Mouse (Mus musculus): ENCODE measurements around the gene Hoga1. TPM values are rescaled to one million over a fixed set of nuclear protein-coding genes. Genes with fewer than 3 reads are reported as not detected.

Hoga1 gene
- total RNA-seq, 2 experiments from 2014 or later, result 7.4 to 8.6 TPM

GRCm38 (mm10) chr19:42085690-42086089, 40.3 kb downstream of the Hoga1 start:
- DNase-seq (ENCODE audit: low spot score in 2 of 2), result no peak
- peak overlapping the region; percentile 90 for H3K27ac ChIP-seq
- TF ChIP-seq CTCF (conservative IDR thresholded peaks at IDR 0.05), result no peak
- peak overlapping the region; percentile 92 for H3K4me3 ChIP-seq

DNA sequence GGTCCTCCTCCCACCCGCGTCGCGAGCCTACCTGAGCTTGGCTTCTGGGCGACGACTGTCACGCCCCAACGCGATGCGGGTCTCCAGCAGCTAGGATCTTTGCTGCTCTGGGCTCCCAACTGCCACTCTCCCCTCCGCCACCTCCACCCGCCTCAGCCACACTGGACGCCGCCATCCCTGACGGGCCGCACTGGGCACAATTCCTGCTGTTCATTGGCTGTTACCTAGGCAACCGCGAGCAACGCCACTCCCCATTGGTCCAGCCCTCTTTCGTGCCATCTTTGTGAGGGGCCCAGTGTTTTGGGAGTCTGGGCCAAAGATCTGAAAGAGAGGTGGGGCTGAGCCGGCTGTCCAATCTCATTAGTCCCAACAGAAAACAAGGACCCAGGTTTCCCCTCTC, 40.8 kb downstream of the Hoga1 start, which contains the start of gene Morn4:
Gene Morn4 (minus strand): TSS at position 192 of the 400 bp plus-strand sequence.
- peak within 1 kb of the TSS; percentile 90 for H3K27ac ChIP-seq

GRCm38 (mm10) chr19:42089103-42089747, 43.8 kb downstream of the Hoga1 start:
- DNase-seq (ENCODE audit: low spot score in 2 of 2), result peak; percentile 31 to 48
- peak overlapping the region; percentile 74 for H3K4me3 ChIP-seq
- no peak for TF ChIP-seq CTCF (conservative IDR thresholded peaks at IDR 0.05)
- H3K27ac ChIP-seq, result peak overlapping the region; percentile 83

More for the DNA sequence above, 40.8 kb downstream of the Hoga1 start, which contains the start of gene Morn4:
- no peak for TF ChIP-seq CTCF (conservative IDR thresholded peaks at IDR 0.05)
- H3K4me3 ChIP-seq, result peak within 1 kb of the TSS; percentile 92
- DNase-seq (ENCODE audit: low spot score in 2 of 2), result peak; percentile 91 to 95

GRCm38 (mm10) chr19:42089748-42090595, 44.6 kb downstream of the Hoga1 start, which contains the start of gene Pi4k2a:
Gene Pi4k2a (plus strand): TSS chr19:42090470.
- H3K27ac ChIP-seq, result peak within 1 kb of the TSS; percentile 86
- TF ChIP-seq CTCF (conservative IDR thresholded peaks at IDR 0.05), result no peak
- DNase-seq (ENCODE audit: low spot score in 2 of 2), result peak; percentile 99 to 100
- H3K4me3 ChIP-seq, result peak within 1 kb of the TSS; percentile 74

GRCm38 (mm10) chr19:42090637-42091141, 45.3 kb downstream of the Hoga1 start:
- peak overlapping the region; percentile 86 for H3K27ac ChIP-seq
- DNase-seq (ENCODE audit: low spot score in 2 of 2), result peak; percentile 10 to 32
- peak overlapping the region; percentile 74 for H3K4me3 ChIP-seq
- TF ChIP-seq CTCF (conservative IDR thresholded peaks at IDR 0.05), result no peak

DNA sequence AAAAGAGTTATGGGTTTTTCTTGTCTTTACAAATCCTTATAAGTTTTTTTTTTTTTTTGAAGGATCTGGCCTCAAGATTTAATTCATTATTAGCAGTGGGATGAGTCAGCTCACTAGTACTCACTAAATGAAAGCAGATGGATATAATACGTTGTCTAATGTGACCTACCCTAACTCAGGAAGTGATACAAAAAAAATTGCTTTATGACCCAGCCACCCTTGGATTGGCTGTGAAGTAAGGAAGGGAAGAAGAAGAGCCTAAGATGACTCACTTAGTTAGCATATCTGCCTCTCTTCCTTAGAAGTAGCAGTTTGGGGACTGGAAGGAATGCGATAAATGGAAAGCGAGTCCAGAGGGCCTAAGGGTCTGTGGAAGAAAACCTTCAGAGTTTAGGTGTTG, 54.0 kb downstream of the Hoga1 start:
- Histone ChIP-seq H3K27ac (no peak overlapping the region), H3K4me3 (no peak overlapping the region)
- DNase-seq (ENCODE audit: low spot score in 2 of 2), result no peak
- TF ChIP-seq CTCF (conservative IDR thresholded peaks at IDR 0.05), result no peak

GRCm38 (mm10) chr19:42104681-42105080, 59.3 kb downstream of the Hoga1 start:
- no peak for DNase-seq (ENCODE audit: low spot score in 2 of 2)
- TF ChIP-seq CTCF (conservative IDR thresholded peaks at IDR 0.05), result no peak
- H3K27ac ChIP-seq, result no peak overlapping the region
- H3K4me3 ChIP-seq, result no peak overlapping the region

DNA sequence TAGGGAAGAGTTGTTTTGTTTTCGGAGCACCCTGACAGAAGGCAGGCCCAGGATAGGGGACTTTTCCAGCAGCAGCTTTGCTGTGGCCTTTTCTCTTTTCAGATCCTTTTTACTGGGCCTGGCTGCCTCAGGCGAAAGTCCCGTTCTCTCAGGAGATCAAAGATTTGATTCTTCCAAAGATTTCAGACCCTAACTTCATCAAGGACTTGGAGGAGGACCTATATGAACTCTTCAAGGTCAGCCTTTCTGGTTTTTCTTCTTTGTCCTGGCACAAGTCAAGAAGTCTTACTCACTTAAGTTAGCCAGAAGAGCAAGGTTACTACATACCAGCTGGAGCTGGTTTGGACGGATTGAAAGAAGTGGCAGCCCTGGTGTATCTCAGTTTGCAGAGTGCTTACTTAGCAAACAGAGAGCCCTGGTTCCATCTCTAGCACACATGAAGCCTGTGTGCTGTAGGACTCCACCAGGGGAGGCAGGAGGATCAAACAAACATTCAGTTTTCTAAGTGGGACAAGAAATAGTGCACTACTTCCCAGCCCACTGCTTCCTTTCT, 70.4 kb downstream of the Hoga1 start:
- DNase-seq (ENCODE audit: low spot score in 2 of 2), result no peak
- Histone ChIP-seq H3K4me3 (no peak overlapping the region), H3K27ac (no peak overlapping the region)
- no peak for TF ChIP-seq CTCF (conservative IDR thresholded peaks at IDR 0.05)

DNA sequence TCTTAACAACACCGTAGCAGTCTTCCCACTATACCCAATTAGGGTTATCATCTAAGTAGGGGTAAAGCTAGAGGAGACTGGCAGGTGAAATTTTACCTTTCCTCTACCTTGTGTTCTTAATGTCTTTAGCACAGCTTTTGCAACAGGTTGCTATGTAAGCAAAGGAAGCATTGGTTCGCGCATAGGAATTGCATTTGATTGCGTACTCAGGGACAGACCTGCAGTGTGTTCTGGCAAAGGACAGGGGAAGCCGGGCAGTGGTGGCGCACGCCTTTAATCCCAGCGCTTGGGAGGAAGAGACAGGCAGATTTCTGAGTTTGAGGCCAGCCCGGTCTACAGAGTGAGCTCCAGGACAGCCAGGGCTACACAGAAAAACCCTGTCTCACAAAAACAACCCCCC, 72.7 kb downstream of the Hoga1 start:
- DNase-seq (ENCODE audit: low spot score in 2 of 2), result no peak
- no peak overlapping the region for H3K4me3 ChIP-seq
- no peak for TF ChIP-seq CTCF (conservative IDR thresholded peaks at IDR 0.05)

DNA sequence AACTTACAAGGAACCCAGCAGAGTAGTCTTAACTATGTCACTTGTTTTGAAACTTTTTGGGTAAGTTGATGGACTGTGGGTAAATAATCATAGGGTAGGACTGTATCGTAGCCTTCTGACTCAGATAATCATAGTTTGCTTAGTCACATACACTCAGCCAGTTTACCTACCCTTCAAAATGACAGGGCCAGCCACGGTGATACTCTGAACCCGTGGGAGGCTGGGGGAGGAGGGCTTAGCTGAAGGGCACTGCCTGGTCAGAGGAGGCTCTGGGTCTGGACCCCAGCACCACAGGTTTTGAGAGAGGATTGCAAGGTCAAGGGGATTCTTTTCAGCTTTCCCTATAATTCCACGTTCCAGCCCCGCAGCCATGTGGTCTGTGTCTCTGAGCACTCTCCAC, 73.2 kb downstream of the Hoga1 start:
- Histone ChIP-seq H3K27ac (no peak overlapping the region), H3K4me3 (no peak overlapping the region)
- TF ChIP-seq CTCF (conservative IDR thresholded peaks at IDR 0.05), result no peak
- DNase-seq (ENCODE audit: low spot score in 2 of 2), result no peak

More for the DNA sequence above, 72.7 kb downstream of the Hoga1 start:
- no peak overlapping the region for H3K27ac ChIP-seq

- no peak for DNase-seq (ENCODE audit: low spot score in 2 of 2)
- no peak for TF ChIP-seq CTCF (conservative IDR thresholded peaks at IDR 0.05)
- Histone ChIP-seq H3K4me3 (no peak overlapping the region), H3K27ac (no peak overlapping the region)
These were observed 75.0 kb downstream of the Hoga1 start for GRCm38 (mm10) chr19:42120451-42120850.

Other genes starting within 250 kb of the Hoga1 start
- gene Arhgap19, start 243.6 kb upstream of the Hoga1 start, total RNA-seq (2021), result 1 to 10 TPM; 2.2 to 2.5 TPM
- 10 to 100 TPM; 22.0 to 27.1 TPM for gene Frat1, start 215.6 kb upstream of the Hoga1 start, total RNA-seq (2021)
- 10 to 100 TPM; 10.7 to 11.7 TPM for gene Frat2, start 197.5 kb upstream of the Hoga1 start, total RNA-seq (2021)
- gene Rrp12, start 149.4 kb upstream of the Hoga1 start, total RNA-seq (2021), result 10 to 100 TPM; 33.4 to 34.2 TPM
- 100 to 1,000 TPM; 502 to 540 TPM for gene Pgam1, start 133.7 kb upstream of the Hoga1 start, total RNA-seq (2021)
- gene Exosc1, start 112.2 kb upstream of the Hoga1 start, total RNA-seq (2021), result 10 to 100 TPM; 27.6 to 35.4 TPM
- gene Zdhhc16, start 112.1 kb upstream of the Hoga1 start, total RNA-seq (2021), result 10 to 100 TPM; 45.2 to 47.3 TPM
- 10 to 100 TPM; 30.9 to 39.2 TPM for gene Mms19, start 64.5 kb upstream of the Hoga1 start, total RNA-seq (2021)
- 10 to 100 TPM; 14.0 to 14.6 TPM for gene Ubtd1, start 63.8 kb upstream of the Hoga1 start, total RNA-seq (2021)
- not detected for gene Ankrd2, start 9.6 kb upstream of the Hoga1 start, total RNA-seq (2021)
- gene 4933411K16Rik, start 6.6 kb downstream of the Hoga1 start, total RNA-seq (2021), result 1 to 10 TPM; 1.6 to 1.9 TPM
- gene Morn4, start 40.7 kb downstream of the Hoga1 start, total RNA-seq (2021), result 10 to 100 TPM; 65.6 to 67.0 TPM
- gene Pi4k2a, start 44.9 kb downstream of the Hoga1 start, total RNA-seq (2021), result 10 to 100 TPM; 62.5 to 68.2 TPM
- 10 to 100 TPM; 18.0 to 20.7 TPM for gene Avpi1, start 83.4 kb downstream of the Hoga1 start, total RNA-seq (2021)
- 1 to 10 TPM; 7.0 to 8.3 TPM for gene Marveld1, start 101.8 kb downstream of the Hoga1 start, total RNA-seq (2021)
- gene Zfyve27, start 118.3 kb downstream of the Hoga1 start, total RNA-seq (2021), result 100 to 1,000 TPM in 1 of 2 experiments, 10 to 100 TPM in 1; 91.7 to 101 TPM
- gene Sfrp5, start 156.6 kb downstream of the Hoga1 start, total RNA-seq (2021), result under 1 TPM; 0.25 to 0.26 TPM
- gene Golga7b, start 202.0 kb downstream of the Hoga1 start, total RNA-seq (2021), result 10 to 100 TPM; 61.3 to 64.6 TPM

Measured in layer of hippocampus, adult 2 months (tissue).